Mouse (Mus musculus) Muller cell, postnatal 12 days (primary cell): ENCODE results near the gene Slc13a3.
A peak's percentile ranks its signal among the peaks of the same experiment; 100 is the strongest.

Experiments
- DNase-seq: peaks from one replicate; pipeline ENCODE4 v3.0.0-alpha.2; 2015; ENCODE audit errors: inconsistent ontology term

Gene Slc13a3

DNA sequence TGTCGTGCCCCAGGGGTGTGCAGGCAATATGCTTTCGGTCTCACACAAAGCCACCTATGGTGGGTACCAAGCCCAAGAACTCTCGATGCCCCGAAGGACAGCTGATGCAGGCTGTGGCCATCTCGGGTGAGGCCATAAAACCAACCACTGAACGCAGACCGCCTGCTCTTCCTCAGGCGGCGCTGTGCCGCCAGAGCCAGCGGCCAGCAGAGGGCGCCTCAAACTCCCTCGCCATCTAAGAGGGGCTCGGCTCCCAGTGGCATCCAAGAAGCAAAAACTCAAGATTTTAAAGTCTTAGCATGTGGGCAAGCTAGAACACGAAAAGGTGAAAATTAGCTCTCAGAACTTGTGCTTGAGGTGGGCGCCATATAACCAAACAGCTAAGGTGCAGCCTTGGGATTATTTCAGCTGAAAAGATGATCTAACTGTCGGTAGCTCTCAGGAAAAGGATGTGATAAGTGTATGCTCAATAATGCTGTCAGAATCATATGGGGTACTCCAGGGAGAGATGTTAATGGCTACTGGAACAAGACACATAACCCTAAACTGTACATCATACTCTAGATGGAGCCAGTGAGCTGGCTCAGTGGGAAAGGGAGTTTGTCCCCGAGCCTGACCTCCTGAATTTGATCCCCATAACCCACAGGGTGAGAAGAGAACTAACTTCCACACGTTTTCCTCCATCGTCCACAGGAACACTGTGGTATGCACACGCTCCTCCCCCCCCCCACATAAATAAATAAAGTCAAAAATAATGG is 108.5 kb downstream of the Slc13a3 start:
- peak; percentile 48 for DNase-seq

DNA sequence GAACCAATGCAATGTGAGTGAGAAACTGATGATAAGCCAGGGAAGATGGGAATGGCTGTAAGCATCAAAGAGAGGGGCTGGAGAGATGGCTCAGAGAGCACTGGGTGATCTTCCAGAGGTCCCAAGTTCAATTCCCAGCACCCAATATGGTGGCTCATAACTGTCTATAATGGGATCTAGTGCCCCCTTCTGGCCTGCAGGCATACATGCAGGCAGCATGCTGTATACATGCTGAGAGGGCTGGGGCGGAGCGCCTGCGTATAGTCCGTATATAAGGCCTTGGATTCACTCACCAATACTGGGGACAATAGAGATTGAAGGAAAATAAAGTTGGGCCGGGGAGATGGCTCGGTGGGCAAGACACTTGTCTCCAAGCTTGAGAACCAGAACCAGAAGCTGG is 109.7 kb downstream of the Slc13a3 start:
- no peak for DNase-seq

GRCm38 (mm10) chr2:165360861-165361260 is 112.2 kb downstream of the Slc13a3 start:
- DNase-seq: peak; percentile 29
